Mouse (Mus musculus) adrenal gland, postnatal 36 days (tissue): ENCODE data around the gene Fnbp1. TPM values are rescaled to one million over a fixed set of nuclear protein-coding genes. Genes with fewer than 3 reads are reported as not detected.
A peak's percentile ranks its signal among the peaks of the same experiment; 100 is the strongest.

Experiments used
- DNase-seq, 2 experiments: peaks; one replicate each; pipeline ENCODE4 v3.0.0; 2021; ENCODE audit warnings: mixed read lengths in 1 of 2
- total RNA-seq, 2 experiments: library from RNA; stranded (reverse); gene quantifications; 2 replicates each; pipeline ENCODE4 v1.2.3; 2021

Fnbp1 gene
- total RNA-seq, 2 experiments from 2014 or later: 50.6 to 51.7 TPM

DNA sequence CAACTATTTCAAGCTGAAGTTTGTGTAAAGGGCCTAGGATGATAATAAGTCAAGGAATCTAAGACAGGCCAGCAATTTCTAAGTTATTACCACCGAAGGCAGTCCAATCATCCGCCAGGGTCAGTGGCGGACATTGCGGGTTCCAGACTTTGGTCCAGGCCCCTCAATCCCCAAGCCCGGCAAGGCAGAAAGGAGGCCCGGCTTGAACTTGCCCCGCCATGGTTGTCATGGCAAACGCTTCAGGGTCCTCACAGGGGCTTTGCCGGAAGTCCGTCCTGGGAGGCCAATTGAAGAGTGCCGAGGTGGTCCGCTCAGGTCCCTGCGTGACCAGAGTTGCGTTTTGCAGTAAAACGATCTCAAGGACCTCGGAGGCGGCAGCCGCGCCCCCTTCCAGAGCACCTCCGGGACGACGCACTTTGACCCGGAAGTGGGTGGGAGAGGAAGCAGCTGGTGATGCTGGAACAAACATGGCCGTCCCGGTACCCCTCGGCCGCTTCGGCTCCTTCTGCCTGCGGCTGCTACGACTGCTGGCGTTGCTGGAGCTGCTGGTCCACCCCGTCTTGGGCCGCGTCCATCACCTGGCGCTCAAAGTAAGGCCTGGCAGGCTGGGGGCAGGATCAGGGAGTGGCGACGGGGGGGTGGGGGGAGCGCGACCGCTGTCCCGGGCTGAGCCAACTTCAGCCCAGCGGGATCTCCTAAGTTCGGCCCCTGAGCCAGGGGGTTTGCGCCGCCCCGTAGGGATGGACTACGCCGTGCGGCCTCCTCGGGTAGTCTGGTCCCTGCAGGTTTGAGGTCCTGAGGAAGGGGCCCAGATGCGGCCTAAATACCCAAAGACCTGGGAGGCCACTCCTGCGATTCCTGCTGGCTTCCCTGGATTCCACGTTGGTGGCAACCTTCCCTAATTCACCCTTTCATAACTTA, 10.3 kb upstream of the Fnbp1 start, which contains the start of gene Gpr107:
Gene Gpr107, plus strand, starts transcription at position 425 of the 921 bp plus-strand sequence.
- peak; percentile 91 to 93 for DNase-seq

DNA sequence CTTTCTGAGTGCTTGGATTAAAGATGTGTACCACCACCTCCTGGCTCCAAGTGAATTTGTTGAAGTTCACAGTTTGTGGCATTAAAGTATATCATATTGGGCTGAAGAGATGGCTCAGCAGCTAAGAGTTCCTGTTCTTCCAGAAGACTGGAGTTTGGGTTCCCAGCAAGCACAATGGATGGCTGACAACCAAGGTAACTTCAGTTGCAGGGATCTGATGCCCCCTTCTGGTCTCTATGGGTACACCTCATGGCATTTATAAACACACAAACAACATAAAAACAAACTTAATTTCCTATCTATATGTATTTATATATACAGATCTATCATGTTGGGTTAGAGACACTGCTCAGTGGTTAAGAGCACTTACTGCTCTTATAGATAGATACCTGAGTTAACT, 9.0 kb upstream of the Fnbp1 start:
- DNase-seq: no peak

DNA sequence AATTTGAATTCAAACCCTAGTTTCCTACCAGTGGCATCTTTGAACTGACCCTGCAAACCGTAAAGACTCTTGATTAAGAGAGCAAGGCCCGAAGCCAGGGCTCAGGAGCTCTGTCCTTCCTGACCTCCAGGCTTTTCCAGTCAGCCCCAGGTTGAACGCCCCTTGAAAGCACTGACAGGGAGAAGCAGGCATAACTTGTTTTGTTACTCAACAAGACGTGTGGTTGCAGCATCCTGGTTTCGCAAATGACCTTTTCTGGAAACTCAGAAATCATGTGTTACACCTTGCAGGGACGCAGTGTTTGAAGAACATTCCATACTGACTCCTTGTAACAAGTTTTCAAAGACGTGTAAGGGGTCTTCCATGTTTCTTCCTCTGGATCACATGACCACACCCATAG, 5.2 kb upstream of the Fnbp1 start:
- no peak for DNase-seq

DNA sequence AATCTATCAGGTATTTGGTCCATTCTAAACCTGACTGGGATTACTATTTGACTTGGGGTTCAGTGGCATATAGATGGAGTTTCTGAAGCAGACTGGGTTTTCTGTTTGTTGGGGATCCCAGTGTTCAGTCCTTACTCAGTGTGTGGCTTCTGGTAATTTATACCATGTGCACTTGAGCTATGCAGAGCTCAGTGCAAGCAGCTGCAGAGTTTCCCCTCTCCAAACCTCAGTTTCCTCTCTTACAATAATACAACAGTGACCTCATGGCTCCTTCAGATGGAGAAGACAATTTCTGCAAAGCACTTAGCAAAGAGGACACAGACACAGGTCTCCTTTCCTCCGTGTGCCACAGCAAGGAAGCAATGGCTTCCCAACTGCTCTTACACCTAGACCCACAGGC, 3.1 kb upstream of the Fnbp1 start:
- no peak for DNase-seq

DNA sequence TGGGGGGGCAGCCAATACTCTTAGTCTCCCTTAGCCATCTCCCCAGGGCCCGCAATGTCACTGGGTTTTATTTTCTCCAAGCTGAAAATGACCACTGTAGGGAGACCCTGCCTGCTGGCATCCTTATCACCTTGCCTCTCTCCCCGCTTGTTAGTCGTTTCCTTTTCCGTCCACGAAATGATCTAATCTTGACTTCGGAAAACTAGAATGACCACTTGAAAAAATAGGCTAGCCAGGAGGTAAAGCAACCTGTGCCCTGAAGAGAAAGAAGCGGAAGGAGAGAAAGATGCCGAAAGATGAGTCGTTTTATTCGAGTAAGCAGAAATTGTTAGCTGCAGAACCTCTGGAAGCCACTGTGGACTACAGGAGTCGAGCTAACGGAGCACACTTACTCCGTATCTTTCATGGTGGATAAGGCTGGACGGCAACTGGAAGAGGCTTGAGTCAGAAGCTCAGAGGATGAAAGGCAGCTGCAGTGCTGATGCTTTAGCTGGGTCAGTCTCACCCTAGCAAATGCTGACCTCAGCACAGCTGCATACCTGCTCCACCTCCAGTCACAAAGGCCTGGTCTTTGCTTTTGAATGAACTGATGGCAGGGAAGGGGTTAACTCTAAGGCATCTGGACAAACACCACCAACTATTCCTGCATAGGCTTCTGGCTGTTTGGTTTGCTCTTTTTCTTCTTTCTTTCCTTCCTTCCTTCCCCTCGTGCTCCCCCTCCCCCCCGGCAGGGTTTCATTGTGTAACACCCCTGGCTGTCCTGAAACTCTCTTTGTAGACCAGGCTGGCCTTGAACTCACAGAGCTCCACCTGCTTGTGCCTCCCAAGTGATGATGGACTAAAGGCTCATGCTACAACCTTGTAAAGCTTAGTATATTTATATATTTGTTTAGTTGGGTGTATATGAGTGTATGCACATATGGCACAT, 2.2 kb upstream of the Fnbp1 start:
- DNase-seq: no peak

DNA sequence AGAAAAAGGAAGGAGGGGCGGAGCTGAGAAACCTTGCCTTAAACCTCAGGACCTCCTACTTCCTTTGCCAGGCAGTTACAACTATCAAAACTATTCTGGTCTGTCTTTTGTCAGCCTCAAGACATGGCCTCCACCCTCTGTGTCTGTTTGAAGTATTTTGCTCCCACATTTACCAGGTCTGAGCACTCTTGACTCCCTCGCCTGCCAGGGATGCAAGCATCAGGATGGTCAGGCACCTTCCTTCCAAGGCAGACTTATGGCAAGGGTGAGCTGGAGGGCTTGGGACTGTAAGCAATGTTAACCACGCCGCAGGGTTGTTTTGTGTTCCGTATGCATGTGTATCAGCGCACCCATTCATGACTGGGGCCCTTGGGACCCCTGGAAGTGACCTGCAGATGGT, 1.5 kb upstream of the Fnbp1 start:
- DNase-seq: no peak

DNA sequence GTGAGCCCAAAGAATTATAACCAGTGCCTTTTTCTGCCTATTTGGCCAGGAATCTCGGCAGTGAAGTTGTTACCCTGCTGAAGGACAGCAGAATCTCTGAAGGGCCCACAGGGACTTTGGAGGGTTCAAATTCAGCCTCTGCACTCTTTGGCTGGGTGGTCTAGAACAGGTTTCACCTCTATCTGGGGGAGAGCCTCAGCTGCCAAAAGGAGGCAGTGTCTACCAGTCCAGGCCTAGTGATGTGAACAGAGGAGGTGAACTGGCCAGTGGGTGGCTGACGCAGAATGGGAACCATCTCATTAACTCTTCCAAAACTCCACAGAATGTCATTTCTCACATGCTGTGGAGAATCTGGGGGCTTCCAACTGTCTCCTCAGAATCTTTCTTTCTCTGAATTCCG, 697 bp upstream of the Fnbp1 start:
- no peak for DNase-seq

DNA sequence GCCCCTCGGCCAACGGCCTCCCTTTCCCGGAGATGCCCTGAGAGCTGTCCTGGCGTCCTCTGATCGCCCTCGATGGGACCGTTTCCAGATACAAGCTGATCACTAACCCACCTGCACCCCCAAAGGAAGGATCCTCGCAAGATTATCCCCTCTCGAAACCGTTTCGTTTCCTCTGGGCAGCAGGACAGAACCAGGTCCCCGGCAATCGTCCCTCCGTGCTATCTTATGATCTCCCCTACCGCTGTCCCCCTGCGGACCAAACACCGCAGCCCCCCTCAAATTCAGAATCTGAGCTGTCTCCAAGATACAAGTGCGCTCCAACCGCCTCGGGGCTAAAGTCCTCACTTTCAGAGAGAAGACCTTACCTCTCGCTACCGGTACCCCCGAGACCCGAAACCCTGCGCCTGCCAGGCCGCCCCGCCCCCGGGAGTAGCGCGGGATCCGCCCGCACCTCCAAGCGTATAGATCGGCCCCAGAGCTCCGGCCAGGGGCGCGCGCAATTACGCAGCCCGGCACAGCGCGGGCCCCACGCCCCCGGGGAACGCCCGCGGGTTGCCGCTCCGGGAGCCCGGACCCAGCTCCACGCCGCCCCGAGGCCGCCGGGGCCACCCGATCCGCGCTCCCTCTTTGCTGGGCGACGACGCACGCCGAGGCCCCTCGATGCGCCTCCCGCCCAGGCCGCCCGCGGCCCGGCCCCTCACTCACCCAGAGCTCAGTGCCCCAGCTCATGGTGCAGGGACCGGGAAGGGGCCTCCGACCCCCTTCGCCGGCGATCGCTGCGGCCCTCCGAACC, 538 bp downstream of the Fnbp1 start:
- peak; percentile 50 to 61 for DNase-seq

DNA sequence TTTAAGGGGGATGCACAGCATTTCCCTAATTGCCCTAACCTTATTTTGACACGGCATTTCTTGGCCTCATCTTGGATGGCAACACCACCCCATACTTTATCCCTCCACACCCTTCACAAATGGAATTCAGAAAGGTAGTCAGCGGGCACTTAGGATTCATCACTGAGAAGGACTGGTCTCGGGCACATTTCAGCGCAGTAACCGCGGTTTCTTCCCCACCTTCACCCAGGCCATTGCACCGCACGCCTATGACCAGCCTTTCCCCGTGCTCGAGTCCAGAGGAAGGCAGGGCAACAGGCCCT, 1.1 kb downstream of the Fnbp1 start:
- DNase-seq: peak in 1 of 2 experiments; percentile 66

DNA sequence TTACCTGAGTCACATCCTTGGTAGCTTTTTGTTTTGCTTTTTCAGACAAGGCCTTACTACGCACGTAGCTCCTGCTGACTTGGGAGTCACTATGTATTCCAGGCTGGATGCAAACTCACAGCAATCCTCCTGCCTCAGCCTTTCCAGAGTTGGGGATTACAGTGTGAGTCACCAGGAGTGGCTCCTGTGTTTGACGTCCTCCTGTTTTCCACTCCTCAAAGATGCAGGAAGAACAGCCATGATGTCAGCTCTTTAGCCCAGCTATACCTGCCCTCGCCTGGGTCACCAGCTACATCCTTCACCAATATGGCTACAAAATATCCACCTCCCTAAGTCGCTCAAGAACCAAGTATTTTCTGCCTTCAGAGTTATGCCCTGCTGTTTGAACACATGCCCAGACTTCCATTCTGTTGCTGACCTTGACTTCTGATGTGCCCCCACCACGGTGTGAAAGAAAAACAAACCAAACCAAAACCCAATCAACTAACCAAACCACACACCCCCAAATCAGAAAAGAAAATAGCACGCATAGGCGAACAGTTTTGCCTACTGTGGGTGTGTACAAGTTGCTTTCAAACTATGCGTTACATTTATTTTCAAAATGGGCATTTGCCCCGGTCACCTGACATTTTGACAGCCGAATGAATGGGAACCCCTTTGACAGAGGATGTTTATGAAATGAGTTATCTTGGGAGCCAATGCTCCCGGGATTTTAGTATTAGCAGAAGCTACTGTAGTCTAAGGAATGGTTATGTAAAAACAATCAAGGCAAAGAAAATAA, 1.6 kb downstream of the Fnbp1 start:
- DNase-seq: no peak

DNA sequence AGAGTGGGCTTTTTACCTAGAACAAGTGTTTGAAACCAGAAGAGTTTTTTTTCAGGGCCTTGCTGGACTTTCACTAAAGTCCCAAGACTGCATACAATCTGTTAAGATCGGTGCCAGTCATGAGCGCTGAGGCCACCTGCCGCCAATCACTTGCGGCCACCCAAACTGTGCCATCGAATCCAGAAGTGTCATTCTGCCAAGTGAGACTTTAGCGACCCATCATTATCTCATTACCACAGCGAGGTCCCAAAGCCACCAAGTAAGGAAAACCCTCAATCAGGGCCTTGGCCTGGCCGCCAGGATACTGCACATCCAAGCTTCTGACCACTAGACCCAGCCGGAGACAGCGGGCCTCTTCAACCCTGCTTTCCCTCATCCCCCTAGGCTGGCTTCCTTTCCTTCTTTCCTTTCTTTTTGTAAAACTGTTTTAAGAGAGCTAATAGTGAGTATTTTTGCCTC, 2.6 kb downstream of the Fnbp1 start:
- DNase-seq: no peak

DNA sequence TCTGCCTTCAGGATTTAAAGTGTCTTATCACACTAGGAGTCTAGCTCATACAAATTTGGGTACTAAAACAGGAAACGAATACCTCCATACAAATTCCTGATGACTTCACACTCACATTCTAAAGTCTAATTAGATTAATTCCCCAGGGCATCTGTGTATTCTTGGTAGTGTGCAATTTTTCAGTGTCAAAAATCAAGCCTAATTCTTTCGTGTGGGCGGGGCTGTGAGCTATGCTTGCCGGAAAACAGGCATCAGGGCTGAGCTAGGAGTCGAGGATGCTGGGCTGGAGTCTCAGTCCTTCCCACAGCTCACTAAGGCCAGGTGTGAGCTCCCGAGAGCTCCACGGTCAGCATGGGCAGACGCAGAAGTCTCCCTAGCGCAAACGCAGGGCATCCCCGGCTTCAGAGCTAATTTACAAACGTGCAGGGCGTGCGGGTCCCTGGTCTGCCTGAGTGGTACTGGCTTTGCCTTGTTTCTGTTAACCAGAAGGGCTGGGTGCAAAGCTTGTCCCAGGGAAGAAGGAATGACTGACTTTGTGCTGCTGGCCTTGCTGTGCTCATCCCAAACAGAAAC, 4.7 kb downstream of the Fnbp1 start:
- DNase-seq: no peak

DNA sequence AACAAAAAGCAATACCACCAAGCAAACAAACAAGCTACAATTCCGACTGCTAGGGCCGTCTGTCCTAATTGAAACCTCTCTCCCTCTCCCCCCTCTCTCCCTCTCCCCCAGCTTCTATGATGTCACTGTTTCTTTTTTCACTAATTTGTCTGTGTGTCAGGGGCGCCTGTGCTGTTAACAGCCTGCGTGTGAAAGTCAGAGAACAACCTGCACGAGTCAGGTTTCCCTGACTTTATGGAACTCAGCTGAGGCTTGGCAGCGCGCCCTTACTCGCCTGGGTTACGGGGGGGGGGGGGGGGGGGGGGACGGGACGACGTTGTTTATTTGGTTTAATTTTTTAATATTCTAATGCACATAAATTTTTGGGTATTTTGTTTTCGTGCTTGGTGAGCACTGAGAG, 5.5 kb downstream of the Fnbp1 start:
- no peak for DNase-seq

DNA sequence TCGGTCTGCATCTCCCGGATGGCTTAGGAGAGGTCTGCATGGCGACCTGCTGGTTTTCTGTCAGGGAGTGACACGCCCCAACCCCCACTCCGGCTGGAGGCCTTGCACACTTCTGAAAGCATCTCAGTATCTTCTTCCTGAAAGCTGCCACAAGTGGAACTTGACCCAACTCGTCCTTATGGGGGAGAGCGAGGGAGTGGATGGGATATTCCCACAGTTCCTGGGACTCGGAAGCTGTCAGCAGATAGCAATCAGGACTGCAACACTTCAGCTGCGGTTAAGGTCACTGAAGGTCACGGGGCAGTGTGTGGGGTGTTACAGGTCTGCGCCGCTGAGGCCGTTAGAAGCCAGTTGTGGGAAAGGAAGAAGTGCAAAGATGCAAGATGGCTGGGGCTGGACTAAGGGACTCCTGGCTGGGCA, 6.3 kb downstream of the Fnbp1 start:
- DNase-seq: no peak

DNA sequence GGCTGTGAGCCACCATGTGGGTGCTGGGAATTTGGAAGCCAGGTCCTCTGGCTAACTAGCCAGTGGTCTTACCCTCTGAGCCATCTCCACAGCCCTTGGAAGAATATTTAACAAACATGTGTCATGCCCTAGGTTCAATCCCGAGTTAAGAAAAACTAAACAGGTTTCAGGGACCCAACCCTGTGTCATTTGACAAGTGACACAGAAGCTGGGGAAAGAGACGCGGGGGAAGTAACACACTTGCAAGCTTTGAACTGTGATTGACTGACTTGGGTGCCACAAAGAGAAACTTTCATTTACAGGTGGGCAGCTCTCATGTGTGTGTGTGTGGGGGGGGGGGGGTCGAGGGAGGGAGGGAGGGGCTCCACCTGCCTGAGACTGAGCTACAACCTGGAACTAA, 7.8 kb downstream of the Fnbp1 start:
- no peak for DNase-seq

DNA sequence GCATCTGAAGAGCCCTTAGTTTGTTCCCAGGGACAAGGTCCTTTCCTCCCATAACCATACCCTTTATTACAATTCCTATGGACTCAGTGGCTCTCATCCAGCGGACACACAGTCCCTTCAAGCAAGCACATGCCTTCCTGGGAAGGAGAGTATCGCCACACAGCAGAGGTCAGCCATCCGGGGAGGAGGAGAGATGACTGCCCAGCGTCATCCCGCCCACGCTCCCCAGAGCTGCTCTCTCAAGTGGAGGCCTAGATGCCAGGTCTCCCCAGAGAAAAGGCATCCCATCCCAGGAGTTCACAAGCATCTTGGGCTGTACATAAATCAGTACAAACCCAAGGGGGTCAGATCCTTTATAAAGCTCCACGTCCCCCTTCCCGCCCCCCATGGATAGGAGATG, 9.1 kb downstream of the Fnbp1 start:
- DNase-seq: peak; percentile 37 to 48

DNA sequence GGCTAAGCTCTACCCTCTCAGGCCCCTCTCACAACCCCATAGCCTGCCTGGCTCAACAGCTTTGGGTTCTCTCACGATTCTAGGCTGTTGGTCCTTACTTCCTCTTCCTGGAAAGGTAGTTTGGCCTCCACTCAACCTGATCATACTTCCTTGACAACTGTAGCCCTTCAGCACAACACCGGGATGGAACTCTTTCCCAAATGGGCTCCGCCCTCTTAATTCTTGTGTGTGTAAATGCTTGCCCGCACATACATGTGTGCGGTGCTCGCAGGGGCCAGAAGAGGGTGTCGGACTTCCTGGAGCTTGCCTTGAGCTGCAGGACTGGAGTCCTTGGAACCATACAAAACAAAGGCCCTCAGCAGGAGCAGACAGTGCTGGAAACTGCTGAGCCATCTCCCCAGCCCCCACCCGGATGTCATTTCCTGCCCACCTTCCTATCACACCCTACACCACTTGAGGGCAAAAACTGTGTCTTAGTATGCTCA, 11.0 kb downstream of the Fnbp1 start:
- peak in 1 of 2 experiments; percentile 58 for DNase-seq

DNA sequence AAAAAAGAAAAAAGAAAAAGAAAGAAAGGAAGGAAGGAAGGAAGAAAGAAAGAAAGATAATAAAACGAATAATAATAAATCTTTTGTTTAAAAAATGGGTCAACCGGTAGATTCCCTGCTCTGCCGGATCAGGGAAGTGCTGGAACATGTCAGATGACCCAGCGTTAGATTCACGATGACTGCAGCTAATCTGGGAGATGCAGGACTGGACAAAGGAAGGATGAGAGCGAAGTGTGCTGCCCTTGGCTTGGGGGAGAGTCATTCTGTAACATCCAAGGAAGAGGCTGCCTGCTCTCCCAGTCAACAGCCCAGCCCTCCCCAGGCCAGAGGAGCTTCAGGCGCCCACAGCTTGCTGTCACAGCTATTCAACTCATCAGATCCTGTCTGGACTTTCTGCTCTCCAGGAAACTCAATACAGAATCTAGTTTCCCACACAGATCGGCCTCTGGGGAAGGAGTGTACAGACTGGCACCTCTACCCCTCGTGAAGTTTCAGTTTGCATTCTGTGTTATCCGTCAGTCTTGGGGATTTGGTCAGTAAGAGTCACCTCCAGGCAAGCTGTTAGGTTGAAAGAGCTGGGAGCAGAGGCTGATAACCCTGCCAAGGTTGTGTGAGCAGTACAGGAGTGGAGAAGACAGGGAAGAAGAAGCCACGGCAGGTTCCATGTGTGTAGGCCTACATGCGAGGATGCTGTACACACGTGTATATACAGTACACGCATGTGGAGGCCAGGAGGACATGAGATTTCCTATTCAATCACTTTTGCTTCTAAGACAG, 11.9 kb downstream of the Fnbp1 start:
- peak in 1 of 2 experiments; percentile 33 for DNase-seq

DNA sequence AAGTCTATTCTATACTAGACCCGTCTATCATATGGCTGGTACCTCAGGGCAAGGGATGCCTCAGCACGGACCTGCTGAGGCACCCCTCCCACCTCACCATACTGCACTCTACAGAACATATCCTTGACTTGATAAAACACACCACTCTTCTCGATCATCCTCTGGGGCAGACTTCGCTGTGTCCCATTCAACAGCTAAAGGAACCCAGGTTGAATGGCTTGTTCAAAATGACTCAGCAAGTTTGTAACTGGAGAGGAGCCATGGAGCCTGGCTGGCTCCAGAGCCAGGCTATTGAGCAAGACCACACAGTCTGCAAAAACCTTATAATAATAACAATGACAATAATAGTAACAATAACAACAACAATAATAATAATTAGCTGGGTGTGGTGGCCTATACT, 13.9 kb downstream of the Fnbp1 start:
- DNase-seq: peak; percentile 66 to 74

DNA sequence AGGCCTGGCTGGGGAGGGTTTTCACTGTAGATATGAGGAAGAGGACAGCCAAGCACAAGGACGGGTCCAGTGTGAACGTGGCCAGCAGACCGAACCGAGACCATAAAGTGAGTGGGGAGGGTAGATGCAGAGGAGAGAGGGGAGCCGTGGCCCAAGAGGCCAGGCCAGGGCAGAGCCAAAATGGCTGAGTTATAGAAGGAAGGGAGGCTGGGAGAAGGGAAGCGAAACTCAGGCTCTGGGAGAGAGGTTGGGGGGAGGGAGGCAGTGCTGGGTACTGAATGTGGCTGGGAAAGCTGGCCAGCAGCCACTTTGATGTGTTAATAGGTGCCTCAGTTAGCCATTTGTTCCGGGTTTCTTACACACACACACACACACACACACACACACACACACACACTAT, 14.6 kb downstream of the Fnbp1 start:
- DNase-seq: no peak
